Mouse (Mus musculus) heart, embryonic 11.5 days (tissue): ENCODE results near the gene Agbl1. TPM values are rescaled to one million over a fixed set of nuclear protein-coding genes. Genes with fewer than 3 reads are reported as not detected.

Experiments
- ATAC-seq: fragments of 200-750 bp; cut with Nextera tagmentation; replicated peaks from 2 replicates; pipeline ENCODE4 v1.8.0; 2017; ENCODE audit warnings: moderate library complexity; ENCODE audit not compliant: insufficient number of reproducible peaks, low FRiP score, low TSS enrichment
- H3K27ac ChIP-seq: fragments of 300-500 bp; sonication (generic); 2 replicates; pipeline ENCODE4 v1.5.1; 2014; ENCODE audit warnings: mild to moderate bottlenecking, low read depth, low read length
- H3K27me3 ChIP-seq: fragments of 300-500 bp; sonication (generic); 2 replicates; pipeline ENCODE4 v1.6.1; 2014; ENCODE audit warnings: mild to moderate bottlenecking, low read length, mixed read lengths; ENCODE audit not compliant: control insufficient read depth, insufficient read depth
- H3K36me3 ChIP-seq: fragments of 300-500 bp; sonication (generic); 2 replicates; pipeline ENCODE4 v1.6.1; 2014; ENCODE audit warnings: mild to moderate bottlenecking, low read length, moderate library complexity, mixed read lengths; ENCODE audit not compliant: control insufficient read depth, insufficient read depth
- H3K4me1 ChIP-seq: fragments of 300-500 bp; sonication (generic); 2 replicates; pipeline ENCODE4 v1.6.1; 2014; ENCODE audit warnings: low read length; ENCODE audit not compliant: control insufficient read depth, insufficient read depth
- H3K4me2 ChIP-seq: fragments of 300-500 bp; sonication (generic); 2 replicates; pipeline ENCODE4 v1.6.1; 2014; ENCODE audit warnings: mild to moderate bottlenecking, moderate library complexity
- H3K4me3 ChIP-seq: fragments of 300-500 bp; sonication (generic); 2 replicates; pipeline ENCODE4 v1.5.1; 2014; ENCODE audit warnings: low read depth, low read length
- H3K9ac ChIP-seq: fragments of 300-500 bp; sonication (generic); 2 replicates; pipeline ENCODE4 v1.6.1; 2014; ENCODE audit warnings: mild to moderate bottlenecking, low read depth, low read length, moderate library complexity
- H3K9me3 ChIP-seq: fragments of 300-500 bp; sonication (generic); replicated peaks from 2 replicates; pipeline ENCODE4 v1.6.1; 2016; ENCODE audit warnings: low read length; ENCODE audit not compliant: control insufficient read depth
- WGBS: fragments of 180-500 bp; shearing (Covaris S2); extraction: QIAGEN DNeasy Blood & Tissue Kit; methylation state at CpG from one replicate; pipeline ENCODE4 v1.1.7; 2014; ENCODE audit not compliant: insufficient replicate concordance; 5-methylcytosine and 5-hydroxymethylcytosine counted together
- polyA plus RNA-seq: library from polyadenylated mRNA; unstranded; fragments of >200 nt; fragmentation: Nextera tagmentation; extraction: Ambion mirVana; gene quantifications from 2 replicates; pipeline ENCODE4 v1.2.1, GENCODE M21; 2014

Gene Agbl1
- polyA plus RNA-seq, 1 experiment from 2014 or later: not detected

DNA sequence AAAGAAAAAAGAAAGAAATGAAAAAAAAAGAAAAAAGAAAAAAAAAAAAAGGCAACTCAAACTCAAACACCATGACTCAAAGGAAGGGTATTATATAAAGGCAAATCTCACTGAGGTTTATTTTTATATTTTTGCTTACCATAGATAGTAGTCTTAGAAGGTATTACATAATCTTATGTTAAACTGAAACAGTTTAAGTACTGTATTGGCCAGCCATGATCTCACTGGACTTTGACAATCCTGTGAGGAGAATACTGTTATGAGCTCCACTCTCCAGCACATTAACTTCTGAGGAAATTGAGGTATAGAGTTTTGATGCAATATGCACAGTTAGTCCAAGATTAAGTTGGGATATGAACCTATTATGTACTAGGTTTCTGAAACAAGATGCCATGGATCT, 909.0 kb downstream of the Agbl1 start:
- Histone ChIP-seq H3K4me2 (no peak overlapping the region), H3K9me3 (no peaks in the 10 kb centered on the region), H3K4me1 (no peaks in the 10 kb centered on the region), H3K36me3 (no peaks in the 10 kb centered on the region), H3K27me3 (no peaks in the 10 kb centered on the region), H3K4me3 (no peak overlapping the region), H3K27ac (no peak overlapping the region), H3K9ac (no peak overlapping the region)
- ATAC-seq: no peak

DNA sequence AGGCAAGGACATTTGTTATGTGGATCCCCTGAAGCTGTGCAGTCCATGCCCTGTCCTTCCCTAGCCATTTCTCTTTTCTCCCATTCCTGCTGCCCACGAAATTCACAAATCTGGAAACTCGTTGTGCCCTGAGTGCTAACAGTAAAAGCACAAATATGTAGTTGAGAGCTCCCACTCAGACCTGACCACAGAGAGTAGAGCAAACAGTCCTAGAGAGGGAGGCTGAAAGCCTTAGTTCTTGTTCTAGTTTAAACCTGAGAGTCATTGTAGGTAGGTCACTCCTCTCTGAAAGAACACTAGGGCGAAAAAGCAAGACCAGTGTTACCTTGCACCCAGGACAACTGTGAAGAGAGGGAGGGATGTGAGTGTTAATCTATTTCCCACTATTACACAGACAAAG, 917.8 kb downstream of the Agbl1 start:
- Histone ChIP-seq H3K27me3 (no peaks in the 10 kb centered on the region), H3K36me3 (no peaks in the 10 kb centered on the region), H3K4me3 (no peak overlapping the region), H3K4me2 (no peak overlapping the region), H3K4me1 (no peaks in the 10 kb centered on the region), H3K9ac (no peak overlapping the region), H3K27ac (no peak overlapping the region), H3K9me3 (no peaks in the 10 kb centered on the region)
- 64% methylated on average over 3 of the region's 3 CpGs for WGBS
- no peak for ATAC-seq

DNA sequence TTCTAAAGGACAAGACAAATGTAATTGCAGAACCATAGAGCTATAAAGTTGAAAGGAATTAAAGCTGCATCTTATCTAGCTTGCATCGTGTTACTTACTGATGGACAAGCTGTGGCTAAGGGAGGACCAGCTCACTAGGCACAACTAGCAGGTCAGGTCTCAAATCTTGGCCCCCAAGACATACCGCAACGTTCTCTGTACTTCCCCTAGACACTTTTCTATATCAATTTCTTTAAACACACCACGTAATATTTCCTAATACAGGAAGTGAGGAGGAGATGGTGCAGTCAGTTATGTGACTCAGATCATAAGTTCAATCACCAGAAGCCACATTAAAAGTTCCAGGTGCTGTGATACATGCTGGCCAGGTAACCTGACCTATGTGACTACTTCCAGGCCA, 919.1 kb downstream of the Agbl1 start:
- ATAC-seq: no peak
- no peaks in the 10 kb centered on the region for H3K27me3 ChIP-seq
- no peaks in the 10 kb centered on the region for H3K4me1 ChIP-seq
- H3K27ac ChIP-seq: no peak overlapping the region
- H3K9me3 ChIP-seq: no peaks in the 10 kb centered on the region
- WGBS: 72% methylated on average over 4 of the region's 4 CpGs
- H3K9ac ChIP-seq: no peak overlapping the region
- no peaks in the 10 kb centered on the region for H3K36me3 ChIP-seq
- no peak overlapping the region for H3K4me3 ChIP-seq
- no peak overlapping the region for H3K4me2 ChIP-seq

DNA sequence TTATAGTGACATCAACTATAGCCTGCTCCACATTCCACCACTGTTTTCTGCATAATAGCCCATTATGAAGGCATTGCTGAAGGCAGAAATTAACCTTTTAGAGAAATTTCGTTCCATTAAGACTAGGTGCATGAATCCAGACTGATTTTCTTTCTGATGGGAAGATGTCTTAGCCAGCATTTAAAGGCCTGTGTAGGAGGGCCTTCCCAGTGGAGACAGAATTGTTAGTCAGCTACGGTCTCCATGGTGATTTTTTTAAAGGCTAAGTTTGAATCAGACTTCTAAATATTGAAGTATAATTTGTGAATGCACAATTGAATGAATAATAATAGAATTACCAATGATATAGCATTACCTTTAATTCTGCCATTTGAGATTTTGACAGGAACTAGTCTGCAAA, 920.2 kb downstream of the Agbl1 start:
- no peak overlapping the region for H3K4me2 ChIP-seq
- no peak for ATAC-seq
- H3K36me3 ChIP-seq: no peaks in the 10 kb centered on the region
- no peaks in the 10 kb centered on the region for H3K27me3 ChIP-seq
- H3K27ac ChIP-seq: no peak overlapping the region
- no peak overlapping the region for H3K4me3 ChIP-seq
- H3K9ac ChIP-seq: no peak overlapping the region
- 81% methylated on average over 2 of the region's 2 CpGs for WGBS
- H3K9me3 ChIP-seq: no peaks in the 10 kb centered on the region
- no peaks in the 10 kb centered on the region for H3K4me1 ChIP-seq

DNA sequence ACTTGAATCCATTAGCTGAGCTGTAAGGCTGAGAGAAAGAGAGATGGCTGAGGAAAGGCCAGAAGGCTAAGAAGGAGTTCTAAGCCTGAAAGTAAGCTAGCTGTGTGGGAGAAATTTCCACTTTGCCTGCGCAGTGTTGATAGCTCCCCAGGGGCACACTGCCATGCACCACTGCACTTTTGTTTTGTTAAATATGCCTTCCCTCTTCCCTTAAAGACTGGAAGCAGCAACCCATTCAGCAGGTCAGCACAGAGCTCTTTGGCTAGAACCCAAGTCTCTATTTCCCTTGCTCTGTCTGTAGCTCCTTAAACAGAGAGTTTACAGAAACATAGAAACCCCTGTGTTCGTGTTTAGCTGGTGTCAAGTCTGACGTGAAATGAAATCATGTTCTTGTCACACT, 922.7 kb downstream of the Agbl1 start:
- H3K4me1 ChIP-seq: no peaks in the 10 kb centered on the region
- H3K36me3 ChIP-seq: no peaks in the 10 kb centered on the region
- no peak overlapping the region for H3K4me3 ChIP-seq
- no peaks in the 10 kb centered on the region for H3K9me3 ChIP-seq
- no peak overlapping the region for H3K4me2 ChIP-seq
- ATAC-seq: no peak
- no peak overlapping the region for H3K9ac ChIP-seq
- H3K27ac ChIP-seq: no peak overlapping the region
- H3K27me3 ChIP-seq: no peaks in the 10 kb centered on the region
- WGBS: 44% methylated on average over 3 of the region's 3 CpGs

DNA sequence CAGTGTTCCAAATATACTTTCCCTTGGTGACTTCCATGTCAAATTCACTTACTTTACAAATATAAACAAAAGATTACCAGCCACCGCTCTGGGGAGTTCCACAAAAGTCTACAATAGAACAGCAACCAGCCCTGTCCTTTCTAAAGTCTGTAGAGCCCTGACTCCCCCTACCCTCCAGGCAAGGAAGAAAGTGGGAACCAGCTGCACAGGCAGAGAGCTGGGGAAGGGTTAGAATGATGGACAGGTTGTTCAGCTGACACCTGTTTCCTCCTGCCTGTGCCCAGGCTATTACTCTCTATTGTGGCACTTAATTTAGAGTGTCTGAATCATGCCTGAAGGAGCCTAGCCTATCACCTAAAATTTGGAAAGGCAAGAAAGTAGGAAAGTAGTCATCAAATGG, 923.2 kb downstream of the Agbl1 start:
- no peak overlapping the region for H3K9ac ChIP-seq
- WGBS: 42% methylated on average over 1 of the region's 1 CpGs
- H3K9me3 ChIP-seq: no peaks in the 10 kb centered on the region

DNA sequence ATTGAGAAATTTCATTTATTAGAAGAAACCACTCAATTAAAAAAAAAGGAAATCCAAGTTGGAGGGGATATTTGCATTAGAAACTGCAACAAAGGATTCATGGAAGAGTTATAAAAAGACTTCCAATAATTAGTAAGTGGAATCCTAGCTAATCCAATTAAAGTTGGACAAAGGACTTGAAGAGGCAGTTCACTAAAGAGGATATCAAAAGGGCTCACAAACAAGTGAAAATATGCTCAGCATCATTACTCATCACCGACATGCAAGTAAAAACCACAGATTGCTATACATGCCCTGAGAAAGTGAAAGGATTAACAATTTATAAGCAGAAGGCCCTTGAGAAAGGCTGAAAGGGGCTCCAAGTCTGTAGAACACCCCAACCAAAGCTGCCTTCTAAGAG, 935.2 kb downstream of the Agbl1 start:
- Histone ChIP-seq H3K4me1 (no peaks in the 10 kb centered on the region), H3K27ac (no peak overlapping the region), H3K36me3 (no peaks in the 10 kb centered on the region), H3K4me3 (no peak overlapping the region), H3K9ac (no peak overlapping the region), H3K9me3 (no peaks in the 10 kb centered on the region), H3K4me2 (no peak overlapping the region), H3K27me3 (no peaks in the 10 kb centered on the region)
- WGBS: 82% methylated on average over 1 of the region's 1 CpGs
- ATAC-seq: no peak

More for the DNA sequence above, 923.2 kb downstream of the Agbl1 start:
- Histone ChIP-seq H3K4me1 (no peaks in the 10 kb centered on the region), H3K27ac (no peak overlapping the region), H3K4me2 (no peak overlapping the region), H3K27me3 (no peaks in the 10 kb centered on the region), H3K36me3 (no peaks in the 10 kb centered on the region), H3K4me3 (no peak overlapping the region)
- no peak for ATAC-seq
